Mouse (Mus musculus) embryonic facial prominence, embryonic 11.5 days (tissue): ENCODE measurements at regions not wholly inside any gene's neighbourhood (a gene's known extent, or its start where the extent isn't known, plus 50 kb on each side); places are given as distances from the start of the nearest gene placed in this dataset.
A peak's percentile ranks its signal among the peaks of the same experiment; 100 is the strongest.

Experiments used
- ATAC-seq: fragments of 200-750 bp; cut with Nextera tagmentation; replicated peaks from 2 replicates; pipeline ENCODE4 v1.8.0; 2017; ENCODE audit warnings: low read depth; ENCODE audit not compliant: insufficient number of reproducible peaks, low FRiP score, low TSS enrichment
- DNase-seq: peaks from one replicate; pipeline ENCODE4 v3.0.0-alpha.2; 2015; ENCODE audit warnings: low spot score
- H3K27ac ChIP-seq: fragments of 300-500 bp; sonication (generic); replicated peaks from 2 replicates; pipeline ENCODE4 v1.5.1; 2014; ENCODE audit warnings: mild to moderate bottlenecking, low read depth, low read length, control low read depth
- H3K27me3 ChIP-seq: fragments of 300-500 bp; sonication (generic); 2 replicates; pipeline ENCODE4 v1.6.1; 2014; ENCODE audit warnings: mild to moderate bottlenecking, low read length, moderate library complexity, mixed read lengths; ENCODE audit not compliant: control insufficient read depth, insufficient read depth
- H3K36me3 ChIP-seq: fragments of 300-500 bp; sonication (generic); replicated peaks from 2 replicates; pipeline ENCODE4 v1.6.1; 2014; ENCODE audit warnings: low read depth, mild to moderate bottlenecking, low read length, moderate library complexity, mixed read lengths; ENCODE audit not compliant: control insufficient read depth, insufficient read depth
- H3K4me1 ChIP-seq: fragments of 300-500 bp; sonication (generic); 2 replicates; pipeline ENCODE4 v1.6.1; 2014; ENCODE audit warnings: low read length, mixed read lengths; ENCODE audit not compliant: control insufficient read depth, insufficient read depth
- H3K4me2 ChIP-seq: fragments of 300-500 bp; sonication (generic); 2 replicates; pipeline ENCODE4 v1.6.1; 2014; ENCODE audit warnings: low read depth, mild to moderate bottlenecking, control low read depth, low read length, moderate library complexity
- H3K4me3 ChIP-seq: fragments of 300-500 bp; sonication (generic); 2 replicates; pipeline ENCODE4 v1.5.1; 2014; ENCODE audit warnings: low read depth, low read length, control low read depth
- H3K9ac ChIP-seq: fragments of 300-500 bp; sonication (generic); replicated peaks from 2 replicates; pipeline ENCODE4 v1.6.1; 2014; ENCODE audit warnings: mild to moderate bottlenecking, control low read depth, low read length
- H3K9me3 ChIP-seq: fragments of 300-500 bp; sonication (generic); replicated peaks from 2 replicates; pipeline ENCODE4 v1.6.1; 2016; ENCODE audit warnings: mild to moderate bottlenecking, low read length, inconsistent platforms, mixed read lengths; ENCODE audit not compliant: control insufficient read depth
- WGBS: fragments of 180-500 bp; shearing (Covaris S2); extraction: QIAGEN DNeasy Blood & Tissue Kit; methylation state at CpG from one replicate; pipeline ENCODE4 v1.1.7; 2014; 5-methylcytosine and 5-hydroxymethylcytosine counted together

DNA sequence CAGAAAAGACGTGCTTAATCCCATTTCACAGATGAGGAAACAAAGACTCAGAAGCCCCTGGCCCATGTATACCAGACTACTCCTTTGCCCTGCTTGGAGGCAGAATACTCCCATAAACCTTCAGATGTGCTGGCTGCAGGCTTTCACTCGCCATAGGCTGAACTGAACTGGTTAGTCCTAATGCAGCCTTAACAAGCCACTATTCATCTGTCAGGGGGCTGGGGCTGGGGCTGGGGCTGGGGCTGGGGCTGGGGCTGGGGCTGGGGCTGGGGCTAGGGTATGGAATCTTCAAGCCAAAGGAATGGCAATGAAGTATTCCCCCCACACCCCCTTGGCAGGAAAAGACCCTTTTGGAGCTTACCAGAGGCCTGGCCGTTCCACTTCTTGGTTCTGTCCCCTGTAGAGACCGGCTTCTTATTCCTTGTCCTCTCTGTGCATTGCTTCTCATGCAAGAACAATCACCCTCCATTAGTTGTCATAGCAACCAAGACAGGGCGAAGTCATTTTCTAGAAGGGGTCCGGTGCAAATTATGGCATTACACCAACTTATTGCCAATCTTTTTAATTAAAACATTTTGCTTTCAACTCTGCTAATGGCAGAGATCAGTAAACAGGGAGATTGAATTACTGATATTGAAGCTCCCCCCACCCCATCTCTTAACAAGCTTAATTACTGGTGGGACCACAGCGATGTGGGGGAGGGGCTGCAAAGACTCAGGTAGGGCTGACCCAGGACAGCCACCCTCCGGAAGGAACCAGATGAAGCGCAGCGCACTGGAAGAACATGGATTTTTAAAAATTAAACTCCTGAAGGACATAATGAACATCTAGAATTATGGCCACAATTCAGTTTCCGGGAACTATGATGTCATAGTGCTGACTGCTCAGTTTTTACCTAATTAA lies 104.6 kb upstream of the Ret start:
- Histone ChIP-seq H3K4me1 (no peaks in the 10 kb centered on the region), H3K27ac (no peak overlapping the region), H3K4me3 (no peak overlapping the region), H3K9ac (no peak overlapping the region), H3K36me3 (no peaks in the 10 kb centered on the region), H3K4me2 (no peak overlapping the region), H3K9me3 (no peaks in the 10 kb centered on the region), H3K27me3 (no peaks in the 10 kb centered on the region)
- ATAC-seq (no peak), DNase-seq (peak; percentile 61)
- 46% methylated on average over 11 of the region's 11 CpGs for WGBS

- no peak overlapping the region for H3K4me2 ChIP-seq
- no peak overlapping the region for H3K9ac ChIP-seq
- DNase-seq = no peak
- no peaks in the 10 kb centered on the region for H3K27me3 ChIP-seq
- no peaks in the 10 kb centered on the region for H3K4me1 ChIP-seq
- no peaks in the 10 kb centered on the region for H3K9me3 ChIP-seq
- H3K36me3 ChIP-seq = no peaks in the 10 kb centered on the region
- H3K4me3 ChIP-seq = no peak overlapping the region
- H3K27ac ChIP-seq = no peak overlapping the region
- no peak for ATAC-seq
- WGBS = 71% methylated on average over 6 of the region's 6 CpGs
Observed at GRCm38 (mm10) chr6:118300781-118301180, 103.3 kb upstream of the Ret start.

GRCm38 (mm10) chr6:118297576-118297975 lies 100.1 kb upstream of the Ret start:
- H3K36me3 ChIP-seq = no peaks in the 10 kb centered on the region
- no peaks in the 10 kb centered on the region for H3K27me3 ChIP-seq
- no peak overlapping the region for H3K9ac ChIP-seq
- no peaks in the 10 kb centered on the region for H3K9me3 ChIP-seq
- H3K4me2 ChIP-seq = no peak overlapping the region
- 90% methylated on average over 8 of the region's 8 CpGs for WGBS
- ATAC-seq (no peak), DNase-seq (no peak)
- no peak overlapping the region for H3K27ac ChIP-seq
- no peaks in the 10 kb centered on the region for H3K4me1 ChIP-seq
- no peak overlapping the region for H3K4me3 ChIP-seq

DNA sequence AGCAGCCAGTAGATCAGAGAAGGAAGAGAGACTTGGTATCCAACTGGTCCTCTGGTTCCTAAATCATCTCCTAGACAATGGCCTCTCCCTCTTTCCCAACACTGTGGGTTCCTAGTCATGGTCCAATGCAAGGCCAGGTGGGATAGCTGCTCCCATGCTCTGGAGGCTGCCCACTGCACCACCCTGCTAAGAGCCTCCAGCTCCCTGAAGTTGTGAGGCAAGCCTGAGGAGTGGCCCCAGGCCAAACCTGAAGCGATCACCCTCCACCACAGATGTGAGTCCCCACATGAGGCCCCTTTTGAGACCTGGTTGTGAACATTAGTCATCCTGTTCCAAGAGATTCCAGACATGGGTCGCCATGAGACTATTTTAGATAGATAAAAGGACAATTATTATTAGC lies 96.5 kb upstream of the Ret start:
- Histone ChIP-seq H3K4me2 (no peak overlapping the region), H3K9me3 (no peaks in the 10 kb centered on the region), H3K4me1 (no peaks in the 10 kb centered on the region), H3K4me3 (no peak overlapping the region), H3K36me3 (no peaks in the 10 kb centered on the region), H3K9ac (no peak overlapping the region), H3K27me3 (no peaks in the 10 kb centered on the region), H3K27ac (no peak overlapping the region)
- ATAC-seq (no peak), DNase-seq (no peak)
- 80% methylated on average over 2 of the region's 2 CpGs for WGBS

DNA sequence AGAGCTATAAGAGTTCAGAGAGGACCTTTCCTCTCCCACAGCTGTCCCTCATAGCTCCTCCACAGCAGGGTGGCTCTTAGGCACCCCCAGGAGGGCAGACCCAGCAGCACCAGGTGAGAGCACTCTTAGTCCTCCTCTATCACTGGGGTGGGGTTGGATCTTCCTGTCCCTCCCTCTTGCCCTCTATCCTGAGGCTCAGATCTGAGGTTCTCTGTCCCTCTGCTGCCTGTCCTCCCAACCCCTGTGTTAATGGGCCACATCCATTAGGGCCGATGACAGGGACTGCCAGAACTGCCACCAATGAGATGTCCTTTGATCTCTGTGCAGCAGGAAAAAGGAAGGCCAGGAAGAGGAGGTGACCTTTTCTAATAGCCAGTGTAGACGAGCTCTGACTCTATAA lies 95.4 kb upstream of the Ret start:
- no peaks in the 10 kb centered on the region for H3K4me1 ChIP-seq
- no peak overlapping the region for H3K9ac ChIP-seq
- no peak for ATAC-seq
- H3K27ac ChIP-seq = no peak overlapping the region
- H3K27me3 ChIP-seq = no peaks in the 10 kb centered on the region
- no peaks in the 10 kb centered on the region for H3K36me3 ChIP-seq
- DNase-seq = no peak
- no peak overlapping the region for H3K4me3 ChIP-seq
- 51% methylated on average over 2 of the region's 2 CpGs for WGBS
- no peak overlapping the region for H3K4me2 ChIP-seq
- no peaks in the 10 kb centered on the region for H3K9me3 ChIP-seq

DNA sequence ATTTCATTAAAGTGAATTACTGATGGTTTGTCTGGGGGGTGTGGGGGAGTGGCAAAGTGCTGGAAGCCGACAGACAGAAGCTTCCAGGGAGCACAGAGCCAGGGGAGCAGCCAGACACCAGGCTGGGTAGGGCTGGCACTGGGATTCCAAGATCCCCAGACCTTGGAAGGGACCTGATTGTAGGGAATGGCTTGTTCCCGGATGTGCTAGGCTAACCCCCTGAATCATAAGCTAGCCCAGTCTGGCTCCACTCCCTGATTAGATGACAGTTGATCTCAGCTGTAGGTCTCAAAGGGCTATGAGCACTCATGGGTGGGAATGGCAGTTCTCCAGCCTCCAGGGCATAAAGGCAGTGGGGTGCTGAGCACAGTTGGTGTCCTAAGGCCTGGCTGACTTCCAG lies 94.8 kb upstream of the Ret start:
- Histone ChIP-seq H3K4me1 (no peaks in the 10 kb centered on the region), H3K27ac (no peak overlapping the region), H3K27me3 (no peaks in the 10 kb centered on the region), H3K9me3 (no peaks in the 10 kb centered on the region), H3K4me2 (no peak overlapping the region), H3K36me3 (no peaks in the 10 kb centered on the region), H3K4me3 (no peak overlapping the region), H3K9ac (no peak overlapping the region)
- 69% methylated on average over 2 of the region's 2 CpGs for WGBS
- DNase-seq (no peak), ATAC-seq (no peak)

- H3K4me2 ChIP-seq = no peak overlapping the region
- H3K27ac ChIP-seq = no peak overlapping the region
- no peaks in the 10 kb centered on the region for H3K27me3 ChIP-seq
- H3K9ac ChIP-seq = no peak overlapping the region
- DNase-seq (no peak), ATAC-seq (no peak)
- H3K9me3 ChIP-seq = no peaks in the 10 kb centered on the region
- no peak overlapping the region for H3K4me3 ChIP-seq
- WGBS = 71% methylated on average over 2 of the region's 2 CpGs
- no peaks in the 10 kb centered on the region for H3K36me3 ChIP-seq
- no peaks in the 10 kb centered on the region for H3K4me1 ChIP-seq
Observed at GRCm38 (mm10) chr6:118291426-118291825, 93.9 kb upstream of the Ret start.

GRCm38 (mm10) chr6:118285246-118285645 lies 87.7 kb upstream of the Ret start:
- no peak overlapping the region for H3K27ac ChIP-seq
- no peaks in the 10 kb centered on the region for H3K36me3 ChIP-seq
- H3K4me2 ChIP-seq = no peak overlapping the region
- H3K4me3 ChIP-seq = no peak overlapping the region
- H3K9me3 ChIP-seq = no peaks in the 10 kb centered on the region
- no peaks in the 10 kb centered on the region for H3K4me1 ChIP-seq
- 71% methylated on average over 7 of the region's 7 CpGs for WGBS
- no peaks in the 10 kb centered on the region for H3K27me3 ChIP-seq
- no peak for ATAC-seq
- H3K9ac ChIP-seq = no peak overlapping the region
- DNase-seq = no peak
